Mouse (Mus musculus): ENCODE results near the gene Neurl3.

Neurl3 gene

DNA sequence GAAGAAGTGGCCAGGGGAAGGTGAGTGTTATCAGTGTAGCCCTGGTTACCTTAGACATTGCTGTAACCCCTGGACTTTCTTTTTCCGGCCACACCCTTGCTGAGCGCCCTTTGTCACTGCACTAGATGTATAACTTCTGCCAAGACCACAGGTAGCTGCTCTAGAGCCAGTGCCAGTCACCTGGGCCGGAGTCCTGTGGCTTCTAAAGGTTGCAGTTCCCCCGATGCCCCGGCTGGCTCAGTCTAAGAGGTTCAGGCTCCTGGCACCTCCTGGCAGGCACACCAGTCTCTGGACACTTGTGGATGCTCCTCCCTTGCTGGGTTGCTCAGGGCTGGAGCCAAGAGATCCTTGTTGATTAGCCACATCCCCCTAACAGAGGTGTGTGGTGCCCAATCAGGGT lies at the start of gene Neurl3:
Gene Neurl3 (minus strand): TSS at position 225 of the 400 bp plus-strand sequence.
- DNase-seq (ENCODE audit: low spot score in 2 of 2), result no peak

DNA sequence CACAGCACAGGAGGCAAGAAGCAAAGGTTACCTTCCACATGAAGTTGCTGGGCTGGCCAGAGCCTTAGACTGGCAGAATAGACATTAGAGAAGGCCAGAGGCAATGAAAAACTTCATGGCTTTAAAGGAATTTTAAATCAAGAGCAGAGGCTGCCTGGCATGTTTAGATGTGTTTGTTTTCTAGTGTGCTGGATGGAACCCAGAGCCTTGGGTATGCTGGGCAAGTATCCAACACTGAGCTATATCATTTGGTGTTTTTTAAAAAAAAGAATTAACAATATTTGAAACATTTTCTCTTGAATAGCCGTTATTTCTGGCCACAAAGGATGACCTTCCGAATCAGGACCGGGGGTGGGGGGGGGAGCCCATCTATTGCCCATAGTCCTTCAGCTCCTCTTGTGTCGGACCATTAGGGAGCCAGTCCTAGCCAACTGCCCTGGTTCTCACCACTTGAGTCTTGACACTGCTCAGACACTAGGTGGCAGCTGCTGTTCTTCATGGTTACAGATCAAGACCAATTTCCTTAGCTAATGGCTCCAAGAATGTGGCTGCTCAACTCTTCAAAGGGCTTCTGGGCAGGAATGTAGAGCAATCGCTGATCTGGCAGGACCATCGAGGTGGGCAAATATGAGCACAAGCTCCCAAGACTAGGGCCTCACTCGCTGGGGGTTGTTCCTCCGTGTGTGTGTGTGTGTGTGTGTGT lies 49.4 kb upstream of the Neurl3 start:
- DNase-seq (ENCODE audit: low spot score in 2 of 2), result peak; percentile 29 to 45

DNA sequence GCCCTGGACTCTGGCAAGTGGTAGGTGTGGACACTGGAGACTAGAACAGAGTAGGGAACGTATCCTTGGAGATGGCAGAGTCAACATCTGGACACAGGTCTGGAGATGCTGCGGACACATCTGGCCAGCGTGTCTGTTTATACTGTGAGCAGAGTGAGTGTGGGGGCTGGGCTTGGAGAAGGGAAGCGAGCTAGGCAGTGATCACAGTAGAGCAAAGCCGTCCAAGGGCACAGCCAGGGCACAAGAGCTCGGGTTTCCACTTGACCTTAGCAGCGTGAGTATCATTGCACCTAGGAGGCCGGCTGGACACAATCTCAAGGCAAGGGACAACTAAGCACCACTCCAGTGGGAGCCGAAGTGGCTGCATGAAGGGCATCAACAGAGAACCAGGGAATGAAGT lies 48.6 kb upstream of the Neurl3 start:
- no peak for DNase-seq (ENCODE audit: low spot score in 2 of 2)

DNA sequence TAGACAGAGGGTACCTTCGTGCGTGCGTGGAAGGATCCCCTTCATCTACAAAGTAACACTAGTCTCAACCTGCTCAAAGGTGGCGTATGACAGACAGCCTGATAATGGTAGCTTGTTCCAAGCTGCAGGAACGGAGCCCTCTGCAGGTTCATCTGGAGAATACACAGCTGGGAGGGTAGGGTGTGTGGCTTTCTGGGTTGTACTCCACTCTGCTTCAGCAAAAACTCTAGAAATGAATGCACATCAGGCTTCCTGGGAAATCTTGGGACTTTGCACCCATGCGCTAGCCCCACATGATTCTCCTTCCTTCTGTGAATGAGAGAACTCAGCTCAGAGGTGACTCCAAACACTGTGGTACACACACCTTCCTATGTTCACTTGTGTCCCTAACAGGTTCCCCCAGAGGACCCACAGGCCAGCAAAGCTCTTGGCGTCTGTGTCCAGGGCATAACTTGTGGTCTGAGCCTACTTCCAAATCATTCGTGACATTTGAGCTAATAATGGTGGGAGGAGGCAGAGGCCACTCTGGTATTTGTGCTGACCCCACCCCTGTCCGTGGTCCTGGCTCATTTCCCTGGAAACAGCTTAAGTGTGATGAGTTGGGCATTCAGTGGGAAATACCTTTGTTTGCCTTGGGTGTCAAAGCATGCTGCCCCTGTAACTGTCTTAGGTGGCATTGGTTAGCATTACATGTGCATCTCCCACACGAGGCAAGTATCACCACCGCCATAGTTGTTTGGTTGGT lies 47.5 kb upstream of the Neurl3 start:
- no peak for DNase-seq (ENCODE audit: low spot score in 2 of 2)

DNA sequence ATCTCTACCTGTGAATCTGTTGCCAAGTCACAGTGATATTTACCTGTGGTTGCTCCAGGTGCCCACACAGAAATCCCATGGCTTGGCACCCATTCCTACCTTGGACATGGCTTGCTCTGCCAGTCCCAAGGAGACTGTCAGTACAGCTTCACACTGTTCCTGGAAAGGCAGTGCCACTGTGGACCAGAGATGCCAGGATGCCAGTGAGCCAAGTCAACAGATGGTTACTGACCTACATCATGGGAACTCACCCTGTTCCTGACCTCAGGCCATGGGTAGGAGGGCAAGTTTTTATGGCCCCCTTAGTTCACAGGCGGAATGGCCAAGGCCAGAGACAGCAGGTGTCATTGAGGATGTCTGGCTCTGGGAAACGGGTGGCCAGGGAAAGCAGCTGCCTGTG lies 46.7 kb upstream of the Neurl3 start:
- no peak for DNase-seq (ENCODE audit: low spot score in 2 of 2)

DNA sequence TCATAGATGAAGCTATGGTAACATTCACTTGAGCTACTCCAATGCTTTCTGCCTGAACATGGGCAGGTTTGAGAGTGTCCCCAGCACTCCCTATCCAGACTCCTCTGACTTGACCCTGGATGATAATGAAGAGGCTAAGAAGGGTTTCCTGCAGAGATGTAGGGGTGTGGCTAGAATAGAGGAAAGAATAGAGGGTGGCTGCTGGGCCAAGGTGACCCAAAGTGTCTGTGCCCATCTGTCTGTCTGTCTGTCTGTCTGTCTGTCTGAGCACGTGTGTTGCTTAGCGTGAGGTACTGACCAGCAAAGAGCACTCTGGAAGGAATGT lies 41.3 kb upstream of the Neurl3 start:
- DNase-seq (ENCODE audit: low spot score in 2 of 2), result no peak

DNA sequence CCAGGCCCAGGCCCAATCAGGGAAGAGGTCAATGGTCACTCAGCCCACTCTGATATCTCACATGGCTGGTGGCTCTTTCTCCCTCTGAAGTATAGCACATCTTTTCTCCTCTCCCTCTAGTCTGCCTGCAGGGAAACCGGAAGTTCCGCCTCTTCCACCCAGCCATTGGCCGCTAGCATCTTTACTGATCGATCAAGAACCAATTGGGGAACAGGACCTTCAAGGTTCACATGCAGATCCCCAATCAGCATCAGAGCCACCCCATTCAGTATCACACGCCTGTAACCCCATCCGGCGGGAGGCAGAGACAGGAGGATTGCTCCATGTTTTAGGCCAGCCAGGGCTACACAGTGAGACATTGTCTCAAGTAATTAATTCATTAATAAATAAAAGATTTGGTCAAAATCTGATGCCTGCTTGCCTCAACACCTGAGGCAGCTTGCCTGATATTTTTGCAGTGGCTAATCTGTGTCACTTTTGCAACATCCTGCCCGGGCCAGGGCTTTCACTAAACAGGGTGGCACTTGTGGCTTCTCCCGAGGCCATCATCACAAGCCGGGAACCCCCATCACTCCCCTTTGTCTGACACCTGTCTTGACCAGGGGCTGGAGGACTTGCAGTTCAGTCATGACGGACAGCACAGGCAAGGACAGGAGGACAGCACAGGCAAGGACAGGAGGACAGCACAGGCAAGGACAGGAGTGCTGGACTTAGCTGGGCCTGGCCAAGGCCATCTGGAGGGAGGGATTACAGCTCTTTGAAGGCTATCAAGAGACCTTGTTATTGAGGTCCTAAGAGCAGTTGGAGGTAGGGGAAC lies 40.7 kb upstream of the Neurl3 start:
- no peak for DNase-seq (ENCODE audit: low spot score in 2 of 2)

DNA sequence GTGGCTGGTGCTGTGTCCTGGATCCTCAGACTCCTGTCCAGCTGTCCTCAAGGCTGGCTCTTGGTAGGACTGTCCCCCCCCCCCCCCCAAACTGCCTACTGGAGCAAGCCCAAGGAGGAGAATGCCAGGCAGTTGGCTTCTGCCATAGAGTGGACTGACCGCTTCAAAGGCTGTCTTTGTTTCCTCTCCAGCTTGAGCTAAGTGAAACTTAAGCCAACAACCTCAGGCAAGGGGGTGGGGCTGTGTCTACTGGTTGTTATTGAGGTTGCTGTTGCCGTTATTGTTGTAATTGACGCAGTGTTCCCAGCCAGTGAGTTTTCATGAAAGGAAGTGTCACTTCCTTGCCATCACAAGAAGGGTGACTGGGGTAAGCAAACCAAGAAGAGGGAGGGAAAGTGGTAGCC lies 35.0 kb upstream of the Neurl3 start:
- peak; percentile 69 to 70 for DNase-seq (ENCODE audit: low spot score in 2 of 2)

DNA sequence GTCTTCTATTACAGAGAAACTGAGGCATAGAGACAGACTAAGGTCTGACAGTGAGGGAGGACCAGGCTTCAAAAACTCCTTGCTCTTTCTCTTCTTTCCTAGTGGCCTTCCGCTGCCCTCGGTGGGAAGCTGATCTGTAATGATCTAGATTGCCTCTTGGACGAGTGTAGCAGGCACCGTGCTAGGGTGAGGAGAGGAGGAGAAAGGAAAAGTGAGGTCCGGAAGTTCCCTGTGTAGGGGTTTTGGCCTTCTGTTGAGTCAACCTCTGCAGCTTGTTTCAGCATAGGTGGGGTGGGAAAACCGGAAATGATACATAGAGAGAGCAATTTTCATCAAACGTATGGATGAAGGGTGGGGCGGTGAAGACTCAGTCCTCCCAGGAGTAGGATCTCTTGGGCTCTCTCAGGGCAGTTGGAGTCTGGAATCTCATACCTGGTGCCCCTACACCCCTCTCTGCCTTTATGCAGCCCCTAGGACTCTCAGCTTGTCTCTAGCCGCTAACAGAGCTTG lies 34.5 kb upstream of the Neurl3 start:
- no peak for DNase-seq (ENCODE audit: low spot score in 2 of 2)

DNA sequence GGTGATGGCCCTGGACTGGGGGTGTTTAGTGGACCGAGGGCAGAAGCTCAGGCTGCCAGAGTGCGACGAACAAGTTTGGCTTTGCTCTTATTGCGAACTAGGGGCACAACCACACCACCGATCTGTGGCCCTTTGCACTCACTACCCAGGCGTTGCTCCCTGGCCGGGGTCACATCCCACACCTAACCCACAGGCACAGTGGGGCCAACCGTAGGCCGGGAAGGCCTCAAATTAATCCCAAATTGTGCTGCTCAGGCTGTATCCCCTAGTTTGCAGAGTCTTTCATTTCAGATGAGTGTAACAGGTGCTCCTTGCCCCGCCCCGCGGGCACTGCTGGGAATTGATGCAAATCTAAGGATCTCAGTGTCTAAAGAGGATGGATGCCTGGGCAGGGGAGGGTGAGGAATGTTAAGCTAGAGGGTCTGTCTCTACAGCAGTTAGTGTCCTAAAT lies 34.0 kb upstream of the Neurl3 start:
- peak; percentile 27 to 45 for DNase-seq (ENCODE audit: low spot score in 2 of 2)

DNA sequence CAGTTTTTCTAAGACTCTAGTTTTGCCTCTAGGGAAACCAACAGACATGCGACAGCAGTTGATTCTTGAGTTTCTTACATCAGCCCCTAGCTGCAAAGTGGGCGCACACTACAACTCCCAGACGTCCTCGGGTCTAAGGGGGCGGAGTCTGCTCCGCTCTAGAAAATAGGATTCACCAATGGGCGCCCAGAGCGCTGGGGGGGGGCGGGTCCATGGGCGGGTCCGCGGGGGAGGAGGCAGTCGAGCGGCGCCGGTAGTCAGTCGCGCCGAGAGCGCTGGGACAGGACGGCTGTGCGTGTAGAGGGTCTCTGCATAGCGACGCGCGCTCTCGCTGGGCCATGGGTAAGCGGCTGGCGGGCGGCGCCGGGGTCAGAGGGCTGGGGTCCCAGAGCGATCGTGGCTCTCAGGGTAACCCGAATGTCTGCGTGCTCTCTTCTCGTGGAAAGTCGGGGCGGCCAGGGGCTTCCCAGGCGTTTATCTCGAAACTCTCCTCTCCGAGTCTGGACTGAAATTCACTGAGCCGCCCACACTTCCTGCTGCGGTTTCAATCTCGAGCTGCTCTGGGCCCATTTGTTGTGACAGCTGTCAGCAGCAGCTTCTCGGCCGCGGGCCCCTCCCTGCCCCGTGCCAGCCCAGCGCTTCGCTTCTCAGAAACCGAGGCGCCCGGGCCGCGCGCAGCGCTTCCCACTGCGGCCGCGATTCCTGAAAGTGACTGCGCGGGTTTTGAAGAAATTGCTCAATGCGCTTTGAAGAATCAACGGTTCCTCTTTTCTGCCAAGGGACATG lies 33.2 kb upstream of the Neurl3 start, which contains the start of gene Arid5a:
Gene Arid5a (plus strand): TSS at position 239 of the 786 bp plus-strand sequence.
- DNase-seq (ENCODE audit: low spot score in 2 of 2), result peak; percentile 92 to 93

DNA sequence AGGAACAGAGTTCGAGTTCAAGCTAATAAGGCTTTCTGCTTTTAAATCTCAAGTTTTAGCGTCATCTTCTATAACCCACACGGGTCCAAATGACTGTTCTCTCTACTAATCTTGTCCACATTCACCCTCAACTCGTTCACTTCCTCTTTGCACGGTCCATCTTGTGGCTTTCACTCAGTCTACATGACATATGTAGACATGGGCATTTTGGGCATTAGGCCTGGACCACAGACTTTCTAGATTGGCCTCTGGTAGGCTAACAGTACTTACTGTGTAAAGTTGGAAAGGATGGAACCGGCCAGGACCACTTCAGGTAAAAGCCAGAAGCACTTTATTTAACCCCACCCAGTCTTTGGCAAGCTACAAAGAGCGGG lies 32.6 kb upstream of the Neurl3 start:
- DNase-seq (ENCODE audit: low spot score in 2 of 2), result no peak

DNA sequence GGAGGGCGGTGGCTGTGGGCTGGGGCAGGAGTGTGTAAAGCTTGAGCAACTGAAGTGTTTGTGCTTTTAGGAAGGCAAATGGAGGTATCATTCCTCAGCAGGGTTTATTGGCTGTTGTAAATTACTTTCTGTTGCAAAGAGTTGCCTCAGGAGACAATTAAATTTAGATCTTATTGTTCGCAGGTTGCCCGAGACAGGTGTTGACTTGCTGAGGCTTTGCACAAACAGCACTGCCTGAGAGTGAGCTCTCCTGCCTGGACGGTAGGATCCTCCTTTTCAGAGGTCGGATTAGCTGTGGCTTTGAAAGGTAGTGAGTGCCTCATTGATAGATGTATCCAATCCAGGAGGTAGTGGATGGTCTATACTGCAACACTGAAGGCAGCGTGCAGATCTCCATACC lies 31.6 kb upstream of the Neurl3 start:
- no peak for DNase-seq (ENCODE audit: low spot score in 2 of 2)

DNA sequence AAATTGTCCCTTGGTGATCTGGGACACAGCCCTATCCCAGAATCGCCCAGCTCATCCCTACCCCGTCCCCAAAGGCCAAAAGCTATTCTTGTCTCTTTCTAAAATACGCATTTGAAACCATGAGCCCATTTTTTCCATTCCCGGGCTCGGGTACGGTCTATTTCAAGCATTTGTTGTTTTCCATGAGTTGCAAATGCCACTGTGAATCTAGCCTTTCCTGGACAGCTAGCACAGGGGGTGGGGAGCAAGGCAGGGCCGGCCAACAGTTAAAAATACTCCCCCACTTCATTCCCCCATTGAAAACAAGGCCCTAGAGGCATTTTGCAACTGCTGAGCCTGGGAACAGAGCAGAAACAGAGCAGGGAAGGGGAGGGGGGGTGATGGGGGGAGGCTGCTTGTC lies 30.3 kb upstream of the Neurl3 start:
- DNase-seq (ENCODE audit: low spot score in 2 of 2), result no peak

DNA sequence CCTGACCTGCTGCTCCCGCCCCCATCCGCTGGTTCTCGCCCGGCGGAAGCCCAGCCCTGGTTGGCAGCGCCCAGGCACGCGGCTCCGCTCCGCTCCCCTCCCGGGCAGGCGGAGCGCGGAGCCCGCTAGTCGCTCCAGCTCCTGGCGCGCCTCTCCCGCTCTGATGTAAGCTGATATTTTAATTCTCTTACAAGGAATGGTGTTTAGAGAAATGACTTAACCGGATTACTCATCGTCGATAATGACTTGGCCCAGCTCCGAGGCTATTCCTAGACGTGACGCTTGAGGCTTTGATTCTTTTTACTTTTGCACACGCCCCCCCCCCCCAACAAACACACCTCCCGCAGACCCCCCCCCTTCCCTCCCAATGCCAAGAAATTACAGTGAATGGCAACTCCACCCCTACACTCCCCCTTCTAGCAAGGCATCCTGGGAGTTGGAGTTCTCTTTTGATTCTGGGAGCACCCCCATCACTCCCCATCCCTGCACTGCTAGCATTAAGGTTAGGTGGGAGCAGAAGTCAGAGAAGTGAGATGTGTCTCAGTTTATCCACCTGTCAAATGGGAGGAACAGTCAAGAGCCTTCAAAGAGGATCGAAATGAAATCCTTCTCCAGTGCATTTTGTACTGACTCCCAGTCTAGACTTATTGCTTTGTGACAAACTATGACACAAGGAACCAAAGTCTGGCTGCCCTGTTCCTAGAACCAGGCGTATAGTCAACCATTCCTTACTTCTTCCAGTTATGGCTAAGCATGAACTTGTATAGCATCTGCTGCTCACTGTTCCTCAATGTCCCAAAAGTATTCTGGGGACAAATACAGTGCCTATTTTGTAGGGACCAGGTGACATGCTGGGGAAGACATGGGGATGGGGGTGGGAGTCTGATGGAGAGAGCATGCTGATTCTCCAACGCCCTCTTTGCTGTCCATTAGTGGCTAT lies 29.2 kb upstream of the Neurl3 start:
- DNase-seq (ENCODE audit: low spot score in 2 of 2), result no peak

DNA sequence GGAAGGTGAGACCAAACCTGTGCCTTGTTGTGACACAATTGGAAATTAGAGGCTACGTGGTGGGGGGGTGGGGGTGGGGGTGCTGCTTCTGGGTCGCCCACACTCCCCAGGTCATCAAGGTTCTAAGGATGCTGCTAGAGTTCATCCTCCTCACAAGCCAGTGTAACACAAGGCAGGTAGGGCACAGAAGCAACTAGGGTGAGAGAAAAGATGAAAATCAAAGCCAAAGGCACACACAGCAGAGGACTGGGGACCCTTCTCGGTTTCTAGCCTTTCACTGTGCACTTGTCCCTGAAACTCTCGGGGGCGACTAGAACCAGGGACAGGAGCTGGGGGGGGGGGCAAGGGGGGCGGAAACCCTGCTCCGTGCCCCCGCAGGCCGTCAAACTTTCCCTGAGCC lies 28.5 kb upstream of the Neurl3 start:
- DNase-seq (ENCODE audit: low spot score in 2 of 2), result no peak

DNA sequence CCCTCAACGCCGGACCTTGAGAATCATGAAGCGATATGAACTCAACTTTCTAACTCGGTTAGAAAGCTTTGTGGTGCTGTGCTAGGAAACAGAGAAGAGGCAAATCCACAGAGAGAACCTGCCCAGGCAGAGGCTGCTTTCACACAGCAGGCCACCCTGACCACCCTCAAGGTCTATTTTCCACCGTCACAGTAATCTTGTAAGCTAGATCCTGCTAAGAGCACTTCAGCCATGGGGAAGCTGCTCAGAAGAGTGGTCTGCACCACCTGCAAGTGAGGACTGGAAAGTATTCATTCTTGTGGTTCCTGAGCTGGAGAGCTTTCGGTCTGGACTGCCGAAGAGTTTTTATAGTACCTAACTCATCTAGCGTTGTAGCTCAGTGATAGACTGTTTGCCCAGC lies 27.8 kb upstream of the Neurl3 start:
- no peak for DNase-seq (ENCODE audit: low spot score in 2 of 2)

DNA sequence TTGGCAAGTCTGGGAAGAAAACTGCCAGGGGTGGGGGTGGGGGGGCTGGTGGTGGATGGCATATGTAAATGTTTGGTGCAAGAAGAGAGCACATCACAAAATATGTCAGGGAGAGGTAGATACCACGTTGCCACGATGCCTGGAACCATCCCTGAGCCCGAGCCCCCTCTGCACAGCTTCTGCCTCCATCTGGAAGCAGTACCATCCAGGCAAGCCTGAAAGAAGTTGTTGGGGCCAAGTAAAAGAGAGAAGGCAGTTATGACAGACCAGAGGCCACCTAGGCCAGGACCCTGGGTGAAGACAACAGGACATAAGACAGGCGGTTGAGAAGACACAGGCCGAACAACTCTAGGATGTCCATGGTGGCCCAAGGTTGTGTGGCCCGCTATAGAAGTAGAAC lies 26.0 kb upstream of the Neurl3 start:
- no peak for DNase-seq (ENCODE audit: low spot score in 2 of 2)

DNA sequence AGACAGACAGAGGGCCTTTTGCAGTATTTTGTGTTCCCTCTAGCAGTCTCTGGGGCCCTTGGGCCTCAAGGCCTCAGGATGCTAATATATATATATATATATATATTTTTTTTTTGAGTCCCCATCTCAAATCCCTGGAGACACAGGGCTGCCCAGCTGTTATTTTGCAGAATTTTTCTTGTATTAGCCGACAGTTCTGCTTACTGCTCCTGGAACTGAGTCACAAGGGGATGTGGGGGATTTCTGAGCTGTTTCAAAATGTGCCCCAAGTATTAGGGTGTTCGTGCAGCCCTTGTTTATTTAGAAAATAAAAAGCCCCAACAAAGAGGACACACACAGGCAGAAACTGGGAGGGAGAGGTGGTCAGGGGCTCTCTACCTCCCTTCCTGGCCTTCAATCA lies 25.2 kb upstream of the Neurl3 start:
- no peak for DNase-seq (ENCODE audit: low spot score in 2 of 2)

DNA sequence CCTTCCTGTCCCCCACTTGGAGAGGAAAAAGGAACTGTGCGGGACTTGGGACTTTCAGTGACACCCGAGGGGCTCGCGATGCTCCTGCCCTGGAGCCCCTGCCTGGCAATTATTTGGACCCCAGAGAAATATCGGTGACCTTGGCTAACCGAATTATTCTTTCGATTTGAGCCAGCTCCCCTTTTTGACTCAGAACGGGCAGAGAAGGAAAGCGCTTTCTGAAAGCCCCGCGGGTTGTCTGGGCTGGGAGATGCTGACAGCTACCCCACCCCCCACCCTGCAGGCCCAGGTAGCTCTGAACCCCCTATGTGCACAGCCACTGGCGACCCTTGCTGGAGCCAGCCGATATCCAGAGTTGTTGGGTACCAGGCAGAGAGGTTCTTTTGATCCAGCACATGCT lies 24.6 kb upstream of the Neurl3 start:
- no peak for DNase-seq (ENCODE audit: low spot score in 2 of 2)

DNA sequence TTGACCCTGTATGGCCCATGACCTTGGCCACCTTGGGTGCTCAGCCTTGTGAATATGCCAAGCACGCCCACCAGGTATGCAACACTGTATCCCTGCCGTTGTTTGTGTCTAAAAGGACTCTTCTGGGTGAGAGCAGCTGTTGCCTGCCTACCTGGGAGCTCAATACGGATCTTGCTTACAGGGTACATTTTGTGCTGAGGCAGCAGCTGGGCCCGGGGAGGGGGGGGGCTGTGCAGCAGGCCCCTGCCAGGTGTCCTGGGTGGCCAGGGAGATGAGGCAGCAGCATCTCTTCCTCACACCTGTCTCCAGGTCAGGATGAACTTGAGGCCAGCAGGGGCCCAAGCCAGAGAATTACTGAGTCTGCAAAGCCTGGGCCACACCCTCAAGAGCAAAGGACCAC lies 23.6 kb upstream of the Neurl3 start:
- DNase-seq (ENCODE audit: low spot score in 2 of 2), result no peak
